Mouse (Mus musculus): ENCODE measurements at regions not wholly inside any gene's neighbourhood (a gene's known extent, or its start where the extent isn't known, plus 50 kb on each side); places are given as distances from the start of the nearest gene placed in this dataset.
A peak's percentile ranks its signal among the peaks of the same experiment; 100 is the strongest.

GRCm38 (mm10) chr13:80611937-80612336 is 271.2 kb upstream of the Arrdc3 start:
- DNase-seq (ENCODE audit: extremely low spot score in 1 of 2, low spot score in 2 of 2), result no peak
- intact Hi-C loops (cut with DNase I), result loop anchor here (10.0 kb wide), 1 partner anchor 1557 kb away; no protein-coding TSS in a partner anchor

GRCm38 (mm10) chr13:80613167-80613883 is 269.9 kb upstream of the Arrdc3 start:
- intact Hi-C loops (cut with DNase I), result loop anchor here (10.0 kb wide), 1 partner anchor 1559 kb away; no protein-coding TSS in a partner anchor
- no peak for DNase-seq (ENCODE audit: extremely low spot score in 1 of 2, low spot score in 2 of 2)

GRCm38 (mm10) chr13:80613884-80614247 is 269.3 kb upstream of the Arrdc3 start:
- peak in 1 of 2 experiments; percentile 31 for DNase-seq (ENCODE audit: extremely low spot score in 1 of 2, low spot score in 2 of 2)
- intact Hi-C loops (cut with DNase I), result loop anchor here (10.0 kb wide), 1 partner anchor 1559 kb away; no protein-coding TSS in a partner anchor

- no peak for DNase-seq (ENCODE audit: extremely low spot score in 1 of 2, low spot score in 2 of 2)
- intact Hi-C loops (cut with DNase I), result loop anchor here (10.0 kb wide), 1 partner anchor 1560 kb away; no protein-coding TSS in a partner anchor
Measured at GRCm38 (mm10) chr13:80614971-80615370, 268.2 kb upstream of the Arrdc3 start.

- no peak for DNase-seq (ENCODE audit: extremely low spot score in 1 of 2, low spot score in 2 of 2)
- intact Hi-C loops (cut with DNase I), result no loop called here
Measured at GRCm38 (mm10) chr13:80623005-80623404, 260.2 kb upstream of the Arrdc3 start.

- intact Hi-C loops (cut with DNase I), result no loop called here
- DNase-seq (ENCODE audit: extremely low spot score in 1 of 2, low spot score in 2 of 2), result no peak
Measured at GRCm38 (mm10) chr13:80641334-80641733, 241.8 kb upstream of the Arrdc3 start.

GRCm38 (mm10) chr13:80647578-80647977 is 235.6 kb upstream of the Arrdc3 start:
- intact Hi-C loops (cut with DNase I), result loop anchor here (5.0 kb wide), 1 partner anchor 320 kb away; no protein-coding TSS in a partner anchor
- no peak for DNase-seq (ENCODE audit: extremely low spot score in 1 of 2, low spot score in 2 of 2)

- intact Hi-C loops (cut with DNase I), result no loop called here
- no peak for DNase-seq (ENCODE audit: extremely low spot score in 1 of 2, low spot score in 2 of 2)
Measured at GRCm38 (mm10) chr13:80652967-80653539, 230.1 kb upstream of the Arrdc3 start.

GRCm38 (mm10) chr13:80666186-80666713 is 216.9 kb upstream of the Arrdc3 start:
- intact Hi-C loops (cut with DNase I), result no loop called here

GRCm38 (mm10) chr13:80689871-80690270 is 193.3 kb upstream of the Arrdc3 start:
- intact Hi-C loops (cut with DNase I), result no loop called here
- DNase-seq (ENCODE audit: extremely low spot score in 1 of 2, low spot score in 2 of 2), result no peak

More at GRCm38 (mm10) chr13:80666186-80666713, 216.9 kb upstream of the Arrdc3 start:
- DNase-seq (ENCODE audit: extremely low spot score in 1 of 2, low spot score in 2 of 2), result no peak

- no peak for DNase-seq (ENCODE audit: extremely low spot score in 1 of 2, low spot score in 2 of 2)
- intact Hi-C loops (cut with DNase I), result no loop called here
Measured at GRCm38 (mm10) chr13:80690654-80691386, 192.4 kb upstream of the Arrdc3 start.

- intact Hi-C loops (cut with DNase I), result no loop called here
- DNase-seq (ENCODE audit: extremely low spot score in 1 of 2, low spot score in 2 of 2), result no peak
Measured at GRCm38 (mm10) chr13:80695549-80696150, 187.5 kb upstream of the Arrdc3 start.

- intact Hi-C loops (cut with DNase I), result no loop called here
Measured at GRCm38 (mm10) chr13:80709531-80710306, 173.5 kb upstream of the Arrdc3 start.

GRCm38 (mm10) chr13:80719313-80719712 is 163.9 kb upstream of the Arrdc3 start:
- intact Hi-C loops (cut with DNase I), result no loop called here
- DNase-seq (ENCODE audit: extremely low spot score in 1 of 2, low spot score in 2 of 2), result no peak

More at GRCm38 (mm10) chr13:80709531-80710306, 173.5 kb upstream of the Arrdc3 start:
- DNase-seq (ENCODE audit: extremely low spot score in 1 of 2, low spot score in 2 of 2), result peak in 1 of 2 experiments; percentile 17

GRCm38 (mm10) chr13:80723215-80724006 is 159.8 kb upstream of the Arrdc3 start:
- DNase-seq (ENCODE audit: extremely low spot score in 1 of 2, low spot score in 2 of 2), result no peak
- intact Hi-C loops (cut with DNase I), result no loop called here

- intact Hi-C loops (cut with DNase I), result no loop called here
- no peak for DNase-seq (ENCODE audit: extremely low spot score in 1 of 2, low spot score in 2 of 2)
Measured at GRCm38 (mm10) chr13:80729202-80729601, 154.0 kb upstream of the Arrdc3 start.

GRCm38 (mm10) chr13:80745991-80746390 is 137.2 kb upstream of the Arrdc3 start:
- intact Hi-C loops (cut with DNase I), result no loop called here
- DNase-seq (ENCODE audit: extremely low spot score in 1 of 2, low spot score in 2 of 2), result no peak
